Mouse (Mus musculus): ENCODE results near the gene March2. TPM values are rescaled to one million over a fixed set of nuclear protein-coding genes. Genes with fewer than 3 reads are reported as not detected.
"Not testable (repeated sequence)": the region's sequence is repeated elsewhere in the genome, so short reads cannot be mapped to it uniquely, and the experiment has no call there.

Gene March2
- polyA plus RNA-seq (2012; rRNA removed) = 104 and 117 TPM in 2 replicates

- peak; percentile 94 to 96 for DNase-seq (ENCODE audit: extremely low spot score in 1 of 2, low spot score in 1 of 2)
Measured at GRCm38 (mm10) chr17:33718384-33718881, at the start of gene March2. Gene March2 (minus strand): TSS chr17:33718670.

- DNase-seq (ENCODE audit: extremely low spot score in 1 of 2, low spot score in 1 of 2) = no peak
Measured at GRCm38 (mm10) chr17:33766389-33766788, 47.9 kb upstream of the March2 start.

GRCm38 (mm10) chr17:33760255-33761165 lies 42.0 kb upstream of the March2 start, which contains the start of gene Rab11b:
Gene Rab11b (minus strand): TSS chr17:33760530.
- peak; percentile 100 for DNase-seq (ENCODE audit: extremely low spot score in 1 of 2, low spot score in 1 of 2)

GRCm38 (mm10) chr17:33759767-33760254 lies 41.3 kb upstream of the March2 start:
- DNase-seq (ENCODE audit: extremely low spot score in 1 of 2, low spot score in 1 of 2) = peak; percentile 84 to 92

- DNase-seq (ENCODE audit: extremely low spot score in 1 of 2, low spot score in 1 of 2) = no peak
Measured at GRCm38 (mm10) chr17:33757231-33757630, 38.8 kb upstream of the March2 start.

GRCm38 (mm10) chr17:33756108-33756790 lies 37.8 kb upstream of the March2 start:
- DNase-seq (ENCODE audit: extremely low spot score in 1 of 2, low spot score in 1 of 2) = no peak

- no peak for DNase-seq (ENCODE audit: extremely low spot score in 1 of 2, low spot score in 1 of 2)
Measured at GRCm38 (mm10) chr17:33755418-33756107, 37.1 kb upstream of the March2 start.

GRCm38 (mm10) chr17:33754656-33755055 lies 36.2 kb upstream of the March2 start:
- DNase-seq (ENCODE audit: extremely low spot score in 1 of 2, low spot score in 1 of 2) = no peak

GRCm38 (mm10) chr17:33752297-33752696 lies 33.8 kb upstream of the March2 start:
- DNase-seq (ENCODE audit: extremely low spot score in 1 of 2, low spot score in 1 of 2) = no peak

GRCm38 (mm10) chr17:33751181-33751580 lies 32.7 kb upstream of the March2 start:
- DNase-seq (ENCODE audit: extremely low spot score in 1 of 2, low spot score in 1 of 2) = no peak

GRCm38 (mm10) chr17:33749451-33749850 lies 31.0 kb upstream of the March2 start:
- no peak for DNase-seq (ENCODE audit: extremely low spot score in 1 of 2, low spot score in 1 of 2)

GRCm38 (mm10) chr17:33746011-33746410 lies 27.5 kb upstream of the March2 start:
- DNase-seq (ENCODE audit: extremely low spot score in 1 of 2, low spot score in 1 of 2) = no peak

GRCm38 (mm10) chr17:33744686-33745384 lies 26.4 kb upstream of the March2 start:
- no peak for DNase-seq (ENCODE audit: extremely low spot score in 1 of 2, low spot score in 1 of 2)

GRCm38 (mm10) chr17:33742420-33742819 lies 23.9 kb upstream of the March2 start:
- no peak for DNase-seq (ENCODE audit: extremely low spot score in 1 of 2, low spot score in 1 of 2)

- DNase-seq (ENCODE audit: extremely low spot score in 1 of 2, low spot score in 1 of 2) = not testable (repeated sequence)
Measured at GRCm38 (mm10) chr17:33733526-33733925, 15.1 kb upstream of the March2 start.

- DNase-seq (ENCODE audit: extremely low spot score in 1 of 2, low spot score in 1 of 2) = not testable (repeated sequence)
Measured at GRCm38 (mm10) chr17:33732556-33733083, 14.2 kb upstream of the March2 start.

- peak in 1 of 2 experiments; percentile 20 for DNase-seq (ENCODE audit: extremely low spot score in 1 of 2, low spot score in 1 of 2)
Measured at GRCm38 (mm10) chr17:33729215-33729614, 10.7 kb upstream of the March2 start.

GRCm38 (mm10) chr17:33728396-33728795 lies 9.9 kb upstream of the March2 start:
- DNase-seq (ENCODE audit: extremely low spot score in 1 of 2, low spot score in 1 of 2) = no peak

- peak in 1 of 2 experiments; percentile 43 for DNase-seq (ENCODE audit: extremely low spot score in 1 of 2, low spot score in 1 of 2)
Measured at GRCm38 (mm10) chr17:33719736-33720378, 1.4 kb upstream of the March2 start.

Data from frontal cortex, adult 2 months (tissue).